Mouse (Mus musculus) T-cell, adult 2 months (primary cell): ENCODE data around the gene Rapgef3.

Source experiments
- DNase-seq: peaks from one replicate; pipeline ENCODE4 v3.0.0; 2022; ENCODE audit warnings: low spot score

Gene Rapgef3

GRCm38 (mm10) chr15:97720026-97720675, 47.6 kb downstream of the Rapgef3 start:
- DNase-seq = no peak

GRCm38 (mm10) chr15:97719494-97719893, 48.3 kb downstream of the Rapgef3 start:
- no peak for DNase-seq

- DNase-seq = no peak
Observed at GRCm38 (mm10) chr15:97718535-97719155, 49.1 kb downstream of the Rapgef3 start.

- DNase-seq = peak; percentile 70
Observed at GRCm38 (mm10) chr15:97717861-97718534, 49.8 kb downstream of the Rapgef3 start.

- no peak for DNase-seq
Observed at GRCm38 (mm10) chr15:97716782-97717181, 51.0 kb downstream of the Rapgef3 start.

- DNase-seq = no peak
Observed at GRCm38 (mm10) chr15:97715734-97716133, 52.0 kb downstream of the Rapgef3 start.

DNA sequence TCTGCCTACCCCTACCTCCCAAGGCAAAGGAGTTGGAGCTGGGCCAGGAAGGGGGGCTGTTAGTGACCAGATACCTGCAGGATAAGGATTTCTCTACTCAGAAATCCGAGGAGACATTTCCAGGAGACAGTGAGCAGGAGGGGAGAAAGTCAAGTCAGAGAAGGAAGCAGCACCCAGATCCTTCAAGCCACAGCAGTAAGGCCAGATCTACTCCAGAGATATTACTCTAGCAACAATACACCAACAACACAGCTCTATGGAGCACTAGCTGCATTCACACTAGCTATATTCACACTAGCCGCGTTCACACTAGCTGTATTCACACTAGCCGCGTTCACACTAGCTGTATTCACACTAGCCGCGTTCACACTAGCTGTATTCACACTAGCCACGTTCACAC, 52.7 kb downstream of the Rapgef3 start:
- no peak for DNase-seq

GRCm38 (mm10) chr15:97712546-97712945, 55.2 kb downstream of the Rapgef3 start:
- DNase-seq = no peak

DNA sequence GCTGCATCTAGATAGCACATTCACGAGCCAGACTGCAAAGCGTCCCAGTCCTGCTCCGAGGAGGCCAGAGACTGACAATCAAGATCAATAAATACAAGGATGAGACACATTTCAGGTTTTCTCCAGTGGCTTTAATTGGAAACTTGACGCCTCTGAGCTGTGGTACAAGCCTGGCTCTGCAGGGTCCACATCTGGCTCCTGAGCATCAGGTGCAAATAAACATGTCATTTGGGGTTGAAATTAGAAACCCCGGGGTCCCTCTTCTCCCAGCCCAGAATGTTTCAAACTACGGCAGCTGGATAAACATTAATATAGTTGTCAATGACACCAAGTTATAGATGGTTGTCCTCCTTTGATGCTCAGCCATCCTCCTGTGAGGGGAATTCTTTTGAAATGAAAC, 56.9 kb downstream of the Rapgef3 start:
- no peak for DNase-seq

DNA sequence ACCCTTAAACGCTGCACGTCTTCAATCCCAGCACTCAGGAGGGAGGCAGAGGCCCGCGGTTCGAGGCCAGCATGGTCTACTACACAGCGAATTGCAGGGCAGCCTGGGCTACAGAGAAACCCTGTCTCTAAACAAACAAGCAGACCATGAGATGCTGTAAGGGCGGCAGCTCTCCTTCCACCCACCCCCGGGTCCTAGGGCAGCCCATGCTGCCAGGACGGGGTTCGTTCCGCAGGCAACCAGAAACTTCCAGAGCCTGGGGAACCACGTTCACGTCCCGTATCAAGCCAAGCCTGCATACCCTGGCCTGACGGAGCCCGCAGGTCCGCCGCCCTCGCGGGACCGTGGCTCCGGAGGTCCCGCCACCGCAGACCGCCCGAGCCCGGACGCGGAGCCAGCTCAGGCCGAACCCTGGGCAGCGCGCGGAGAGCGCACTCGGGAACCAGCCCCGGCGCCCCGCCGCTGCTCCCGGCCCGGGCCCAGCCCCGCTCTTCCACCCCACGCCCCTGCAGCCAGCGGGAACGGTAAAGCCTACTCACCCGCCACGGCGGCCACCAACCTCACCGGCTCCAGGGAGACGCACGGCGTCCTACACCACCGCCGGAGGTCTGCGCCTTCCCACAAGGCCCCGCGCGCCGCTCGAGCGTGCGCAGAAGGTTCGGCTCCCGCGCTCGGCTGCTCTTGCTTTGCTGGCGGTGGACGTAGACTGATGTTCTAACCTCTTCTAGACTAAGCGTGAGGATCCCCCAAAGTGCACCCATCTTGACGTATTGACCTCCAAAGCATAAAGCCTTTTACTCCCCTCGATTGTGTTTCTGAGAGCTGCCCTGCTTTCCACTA, 62.3 kb downstream of the Rapgef3 start, which contains the start of gene Rpap3:
Rpap3 (minus strand) TSS at position 615 of the 840 bp plus-strand sequence.
- DNase-seq = peak; percentile 82

GRCm38 (mm10) chr15:97696616-97697015, 71.2 kb downstream of the Rapgef3 start:
- no peak for DNase-seq
